Mouse (Mus musculus) layer of hippocampus, postnatal 10 days (tissue): ENCODE measurements around the gene Sorcs3. TPM values are rescaled to one million over a fixed set of nuclear protein-coding genes. Genes with fewer than 3 reads are reported as not detected.

Source experiments
- DNase-seq, 2 experiments: peaks; one replicate each; pipeline ENCODE4 v3.0.0; 2021; ENCODE audit warnings: low spot score in 2 of 2
- total RNA-seq, 2 experiments: library from RNA; stranded (reverse); gene quantifications; 2 replicates each; pipeline ENCODE4 v1.2.3; 2021

Sorcs3 gene
- total RNA-seq, 2 experiments from 2014 or later: 27.5 to 29.9 TPM

DNA sequence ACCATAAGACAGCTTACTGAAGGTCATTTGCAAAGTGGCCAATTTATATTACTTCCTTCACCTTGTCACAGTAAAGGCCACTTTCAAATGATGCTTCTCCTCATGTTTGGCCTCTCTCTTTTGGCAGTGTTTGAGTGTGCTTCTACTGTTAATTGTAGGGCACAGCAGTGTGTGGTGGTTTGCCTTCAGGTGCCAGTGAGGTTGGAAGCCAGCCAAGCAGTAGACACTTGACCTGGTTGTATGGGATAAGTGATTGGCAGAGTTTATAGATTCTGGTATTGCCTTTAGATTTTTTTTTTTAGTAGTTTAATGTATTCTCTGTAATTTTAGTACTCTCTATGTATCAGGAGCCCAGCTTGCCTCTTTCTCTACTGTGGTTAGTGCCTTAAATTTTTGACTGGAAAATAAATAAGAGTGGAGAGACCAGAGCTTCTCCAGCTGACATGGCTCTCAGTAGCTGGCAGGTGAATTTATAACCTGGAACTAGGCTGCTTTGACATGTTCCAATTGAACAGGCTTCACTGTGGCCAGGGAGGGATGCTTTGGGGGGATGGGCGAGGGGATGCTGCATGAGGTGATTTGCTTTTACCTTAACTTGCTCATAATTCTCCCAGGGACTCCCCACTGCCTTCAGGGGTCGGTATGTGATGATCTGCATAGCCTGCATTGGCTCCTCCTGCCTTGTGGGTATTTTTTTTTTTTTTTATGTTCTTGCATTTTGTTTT is 298.2 kb downstream of the Sorcs3 start:
- no peak for DNase-seq

DNA sequence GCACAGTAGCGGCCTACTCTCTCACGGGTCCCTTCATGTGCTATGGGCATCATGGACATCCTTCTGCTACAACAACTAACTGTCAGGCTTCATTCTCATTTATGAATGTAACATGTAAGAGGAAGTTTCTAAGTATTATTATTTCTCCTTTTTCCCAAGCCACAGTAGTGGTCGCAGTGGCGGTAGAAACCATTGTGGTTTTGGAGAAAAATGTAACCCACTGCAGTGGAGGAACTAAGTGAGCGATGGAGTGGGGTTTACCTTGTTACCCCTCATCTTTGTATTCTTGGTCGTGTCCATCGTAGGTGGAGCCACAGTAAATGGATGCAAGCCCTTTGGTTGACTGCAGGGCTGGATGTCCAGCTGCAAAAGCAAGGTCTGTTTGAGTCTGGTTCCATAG is 318.0 kb downstream of the Sorcs3 start:
- DNase-seq: no peak

DNA sequence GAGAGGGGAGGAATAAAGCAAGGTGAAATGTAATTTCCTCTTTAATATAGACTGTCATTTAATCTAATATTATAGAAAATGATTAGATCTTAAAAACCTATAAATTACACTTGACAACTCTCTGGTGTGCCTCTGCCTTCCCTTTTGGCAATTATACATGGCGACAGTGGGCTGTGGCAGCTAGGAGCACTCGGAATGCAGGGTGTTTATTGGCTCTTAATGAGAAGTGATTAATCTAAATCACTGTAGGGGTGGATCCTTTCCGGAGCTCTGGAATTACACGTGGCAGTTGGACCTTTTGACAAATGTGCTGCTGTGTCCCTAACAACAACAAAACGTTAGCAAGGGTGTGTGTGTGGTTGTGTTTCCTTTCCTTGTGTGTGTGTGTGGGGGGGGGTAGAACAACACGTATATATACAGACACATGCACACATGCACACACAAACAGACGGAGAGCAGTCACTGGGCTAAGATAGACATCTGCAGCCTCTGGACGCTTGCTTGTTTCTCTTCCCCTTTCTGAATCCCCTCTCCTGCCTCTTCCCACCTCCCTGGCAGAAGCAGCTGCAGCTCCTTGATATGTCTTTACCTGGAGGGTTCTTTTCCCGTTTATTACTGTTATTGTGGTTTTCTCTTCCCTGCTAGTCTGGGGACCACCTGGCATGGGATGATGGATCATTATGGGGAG is 318.8 kb downstream of the Sorcs3 start:
- no peak for DNase-seq

DNA sequence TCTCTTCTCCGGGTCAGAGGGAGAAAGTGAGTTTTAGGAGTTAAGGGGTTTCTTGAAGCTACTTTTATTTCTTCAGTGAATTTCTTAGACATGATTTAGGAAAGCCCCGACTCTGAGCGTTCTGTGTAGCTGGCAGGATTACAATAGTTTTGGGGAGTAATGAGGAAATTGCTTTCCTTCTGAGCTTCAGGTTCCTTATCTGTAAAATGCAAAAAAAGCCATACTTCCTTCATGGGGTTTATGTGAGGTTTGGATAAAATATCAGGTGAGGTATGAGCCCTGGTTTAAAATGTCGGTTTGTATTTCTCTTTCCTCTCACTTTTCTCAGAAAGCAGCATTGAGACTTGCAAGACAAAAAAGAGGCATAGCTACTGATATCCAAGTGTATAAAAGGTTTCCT is 327.8 kb downstream of the Sorcs3 start:
- no peak for DNase-seq

DNA sequence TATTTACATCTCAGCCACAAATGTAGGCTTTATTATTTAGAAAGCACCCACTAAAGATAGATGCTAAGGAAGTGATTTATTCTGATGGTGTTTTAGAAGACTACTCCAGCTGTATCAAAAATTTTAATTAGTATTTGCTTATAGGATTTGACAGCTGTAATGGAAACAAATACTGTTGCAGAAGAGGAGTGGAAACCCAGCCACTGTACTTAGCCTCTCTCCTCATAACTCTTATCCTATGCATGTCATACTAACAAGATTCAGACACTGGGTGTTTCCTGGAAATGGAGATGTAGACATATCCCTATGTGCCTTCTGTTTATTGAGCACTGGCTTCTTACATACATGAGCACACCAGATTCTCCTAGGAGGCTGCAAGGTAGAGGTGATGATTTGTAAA is 338.5 kb downstream of the Sorcs3 start:
- no peak for DNase-seq

DNA sequence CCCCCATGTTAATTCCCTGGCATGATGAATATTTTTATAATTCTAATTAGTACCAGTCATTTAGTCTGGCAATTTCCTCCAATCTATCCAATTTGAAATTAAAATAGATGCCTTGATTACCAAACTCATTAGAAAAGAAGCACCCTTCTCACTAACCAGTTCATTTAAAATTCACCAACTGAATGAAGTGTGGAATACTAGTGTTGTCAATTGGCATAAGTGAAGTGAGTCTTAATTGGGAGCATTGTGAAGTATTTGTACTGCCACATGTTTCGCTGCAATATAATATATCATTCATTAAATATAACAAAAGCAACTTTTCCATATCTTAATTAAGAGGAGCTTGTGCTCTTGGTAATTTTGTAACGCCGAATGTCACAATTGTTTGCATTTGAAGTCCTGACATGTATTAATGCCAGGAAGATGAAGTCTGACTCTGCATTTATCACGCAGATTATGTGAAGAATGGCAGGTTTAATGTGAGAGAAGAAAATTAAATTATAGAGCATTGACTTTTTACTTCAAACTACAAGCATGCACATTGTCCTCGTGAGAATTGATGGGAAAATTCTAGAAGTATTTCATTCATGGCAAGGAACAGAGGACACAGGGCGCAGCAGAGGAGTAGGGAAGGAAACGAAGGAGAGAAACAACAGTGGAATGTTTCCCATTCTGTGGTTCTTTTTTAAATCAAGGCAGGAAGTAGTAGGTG is 339.8 kb downstream of the Sorcs3 start:
- DNase-seq: no peak

DNA sequence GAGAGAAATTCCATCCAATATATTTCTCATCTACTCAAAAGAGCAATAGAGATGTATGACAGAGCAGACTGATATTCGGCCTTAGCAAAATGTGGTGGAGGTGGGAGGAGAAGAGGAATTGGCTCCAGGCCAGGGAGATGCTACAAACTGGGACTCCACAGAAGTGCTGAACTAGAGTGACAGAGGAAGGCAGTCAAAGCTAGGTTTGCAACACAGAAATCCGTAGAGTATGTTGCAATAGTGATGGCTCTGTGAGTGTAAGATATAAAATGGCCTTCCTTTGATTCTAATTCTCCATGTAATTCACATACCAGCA is 340.3 kb downstream of the Sorcs3 start:
- peak; percentile 20 to 30 for DNase-seq

DNA sequence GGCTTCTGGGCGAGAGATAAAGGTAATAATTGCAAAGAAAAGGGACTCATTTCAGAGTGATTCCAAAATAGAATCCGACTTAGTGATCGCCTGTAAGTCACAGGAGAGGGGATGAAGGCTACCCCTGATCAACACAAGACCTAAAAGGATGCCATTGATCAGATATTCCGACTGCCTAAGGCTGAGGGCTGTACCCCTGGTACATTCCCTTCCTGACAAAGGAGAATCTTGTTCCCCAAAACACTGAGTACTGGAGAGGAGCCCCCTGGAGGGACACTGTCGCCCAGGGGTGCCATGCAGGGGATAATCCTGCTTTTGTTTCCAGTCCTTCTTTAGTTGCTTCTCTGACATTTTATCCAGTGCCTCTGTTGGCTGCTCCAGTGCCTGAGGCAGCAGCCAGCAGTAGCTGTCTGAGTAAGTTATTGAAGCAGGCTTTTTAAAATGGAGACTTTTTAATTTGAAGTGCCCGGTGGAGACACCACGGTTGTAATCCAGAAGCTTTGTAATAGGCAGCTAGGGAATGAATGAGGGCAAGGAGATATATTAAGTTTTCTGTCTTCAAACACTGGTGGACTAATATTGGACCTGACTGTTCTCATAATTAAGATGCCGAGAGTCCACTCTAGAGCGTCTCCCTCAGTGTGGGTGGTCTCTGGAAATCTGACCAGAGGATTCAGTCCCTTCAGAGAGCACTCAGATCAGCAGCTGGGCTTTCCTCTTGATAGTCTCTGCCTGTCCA is 342.5 kb downstream of the Sorcs3 start:
- DNase-seq: no peak

DNA sequence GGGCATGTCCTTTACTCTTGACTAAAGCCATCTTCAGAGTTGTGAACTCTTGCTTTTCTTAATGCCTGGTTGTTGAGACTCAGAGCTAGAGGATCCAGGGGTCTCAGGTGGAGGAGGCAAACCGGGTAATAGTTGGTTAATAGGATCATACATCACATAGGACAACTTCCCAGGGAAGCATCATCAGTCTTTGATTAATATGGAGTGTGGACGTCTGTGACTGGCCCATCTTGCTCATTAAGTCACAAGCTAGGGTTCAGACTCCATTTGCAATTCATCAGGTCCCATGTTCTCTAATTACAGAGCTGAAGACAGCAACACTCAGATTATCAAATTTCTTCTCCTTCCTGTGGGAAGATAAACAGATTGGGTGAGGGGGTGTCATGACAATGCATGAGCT is 353.6 kb downstream of the Sorcs3 start:
- DNase-seq: no peak

DNA sequence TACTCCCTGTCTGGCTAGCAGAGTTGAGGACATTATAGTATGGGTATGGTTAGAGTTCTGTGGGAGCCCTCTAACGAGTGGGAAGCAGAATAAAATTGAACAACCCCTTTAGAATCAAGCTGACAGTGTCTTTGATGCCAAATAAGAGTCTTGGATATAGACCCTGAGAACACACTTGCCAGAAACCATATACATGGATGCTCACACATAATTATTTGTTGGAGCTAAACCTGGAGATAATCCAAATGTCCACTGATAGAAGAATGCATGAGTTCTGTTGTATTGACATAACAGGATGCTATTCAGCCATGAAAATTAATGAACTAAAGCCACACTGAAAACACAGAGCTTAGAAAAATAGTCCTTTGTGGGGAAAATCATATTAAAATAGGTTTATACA is 369.9 kb downstream of the Sorcs3 start:
- no peak for DNase-seq

DNA sequence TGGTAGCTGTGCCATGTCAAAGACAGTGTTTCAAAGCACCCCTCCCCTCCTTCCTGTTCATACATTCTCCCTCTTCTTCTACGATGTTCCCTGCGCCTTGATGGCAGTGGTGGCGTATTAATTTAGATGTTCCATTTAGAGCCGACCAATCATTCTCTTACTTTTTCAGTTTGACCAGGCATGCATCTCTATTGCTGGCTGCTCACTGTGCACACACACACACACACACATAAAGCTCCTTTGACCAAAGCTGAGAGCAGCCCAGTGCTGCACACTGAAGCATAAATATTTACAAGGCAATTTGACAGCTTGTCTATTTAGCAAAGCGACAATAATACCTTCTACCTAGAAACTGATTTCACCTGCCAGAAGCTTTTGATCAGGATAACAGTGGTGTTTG is 371.3 kb downstream of the Sorcs3 start:
- DNase-seq: no peak

DNA sequence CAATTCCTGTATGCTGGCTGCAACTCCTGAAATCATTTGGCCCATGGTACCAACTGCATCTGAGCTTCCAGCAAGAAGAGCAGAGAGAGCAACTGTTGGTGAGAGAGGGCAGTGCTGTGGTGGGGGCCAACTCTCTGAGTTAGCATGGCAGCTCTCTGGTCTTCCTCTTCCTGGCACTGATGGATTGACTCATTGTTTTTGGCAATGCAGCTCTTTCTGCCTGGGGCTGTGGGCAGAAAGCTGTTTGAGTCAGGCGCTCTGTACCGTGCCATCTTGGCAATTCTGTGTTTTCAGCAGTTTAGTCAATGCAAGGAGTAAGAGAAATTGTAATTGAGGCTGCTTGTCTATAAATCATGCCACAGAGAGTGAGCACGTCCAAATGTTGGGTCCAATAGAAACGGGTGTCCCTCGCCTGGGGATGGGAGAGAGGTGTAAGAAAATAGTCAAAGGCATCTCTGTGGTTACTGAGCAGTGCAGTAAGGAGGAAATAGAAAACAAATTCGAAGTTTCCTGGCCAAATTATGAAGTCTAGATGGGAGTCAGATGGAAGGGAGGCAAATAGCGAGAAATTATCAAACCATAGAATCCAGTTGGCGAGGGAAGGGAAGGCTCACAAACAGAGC is 379.2 kb downstream of the Sorcs3 start:
- peak; percentile 14 to 22 for DNase-seq

DNA sequence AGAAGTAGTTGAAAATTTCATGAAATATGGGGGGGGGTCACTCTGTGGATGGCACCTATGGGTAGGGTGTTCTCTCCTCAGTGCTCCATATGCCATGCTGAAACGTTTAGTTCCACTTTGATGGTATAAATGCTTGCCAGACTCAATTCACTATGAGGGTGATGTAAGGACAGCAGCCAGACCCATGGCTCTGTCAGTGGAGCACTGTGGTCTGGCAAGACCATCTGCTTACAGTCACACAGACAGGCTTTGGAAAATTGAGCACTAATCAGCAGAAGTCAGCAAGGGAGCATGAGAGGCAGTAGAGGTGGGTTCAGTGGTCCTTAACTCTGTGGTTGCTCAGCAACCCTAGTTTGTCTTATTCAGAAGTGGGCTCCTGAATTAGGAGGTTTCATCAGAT is 411.1 kb downstream of the Sorcs3 start:
- DNase-seq: no peak

DNA sequence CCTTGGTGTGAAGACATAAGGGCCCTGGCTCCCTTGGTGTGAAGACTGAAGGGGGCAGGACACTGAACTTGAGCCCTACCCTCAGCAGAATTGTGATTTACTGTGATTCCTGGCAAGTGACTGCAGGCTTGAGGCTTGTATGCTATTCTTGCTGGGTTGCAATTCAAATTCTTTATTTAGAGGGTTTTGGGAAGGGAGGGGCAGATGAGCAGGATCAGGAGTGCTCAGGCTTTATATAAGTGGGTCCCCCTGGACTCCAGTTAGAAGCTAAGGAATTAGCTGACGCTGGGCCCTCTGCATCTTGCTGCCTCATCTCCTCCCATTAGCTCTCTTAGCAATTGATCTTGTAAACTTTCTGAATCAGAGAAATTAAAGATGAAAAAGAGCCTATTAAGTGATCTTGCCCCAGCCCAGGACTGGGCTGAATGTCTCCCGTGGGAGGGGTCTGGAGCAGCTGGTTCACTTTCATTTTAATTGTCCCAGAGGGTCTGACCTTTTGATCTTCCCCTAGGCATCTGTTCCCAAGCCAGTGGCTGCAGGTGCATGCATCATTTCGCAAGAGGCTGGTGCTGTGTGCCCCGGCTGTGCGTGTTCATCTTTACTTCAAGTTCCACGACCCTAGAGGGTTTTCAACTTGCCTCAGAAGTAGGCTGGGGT is 425.0 kb downstream of the Sorcs3 start:
- DNase-seq: no peak

DNA sequence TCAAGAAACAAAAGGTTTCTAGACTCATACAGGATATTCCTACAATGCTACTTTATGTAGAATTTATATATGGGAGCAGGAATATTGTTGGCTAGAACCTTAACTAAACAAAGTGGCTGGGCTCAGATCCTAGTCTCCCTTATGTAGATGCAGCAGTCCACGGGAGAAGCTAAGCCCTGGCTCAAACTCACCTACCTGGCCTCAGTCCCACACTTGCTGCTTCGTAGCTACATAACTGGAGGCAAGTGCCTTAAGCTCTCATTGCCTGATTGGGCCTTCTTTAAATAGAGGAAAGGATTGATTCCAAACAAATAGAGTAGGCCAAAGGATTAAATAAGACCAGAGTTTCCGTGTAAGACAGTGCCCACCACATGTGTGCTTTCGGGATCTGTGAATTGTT is 436.7 kb downstream of the Sorcs3 start:
- DNase-seq: no peak

DNA sequence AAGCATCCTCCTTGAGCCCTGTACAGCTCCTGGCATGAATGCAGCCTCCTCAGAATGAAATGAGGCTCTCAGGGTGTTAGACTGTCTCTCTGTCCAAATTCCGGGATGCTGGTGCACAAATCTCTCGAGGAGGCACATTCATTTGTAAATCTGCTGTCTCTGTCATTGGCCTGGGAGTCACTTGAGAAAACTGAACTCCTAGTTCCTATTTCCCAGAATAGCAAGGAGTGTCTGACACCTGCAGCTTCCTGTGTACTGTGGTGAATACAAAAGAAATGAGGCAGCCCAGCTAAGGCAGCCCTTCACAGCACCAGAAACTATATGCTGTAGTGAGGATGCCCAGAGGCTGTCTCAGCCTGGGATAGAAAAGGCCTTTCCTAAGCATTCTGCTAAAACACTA is 444.1 kb downstream of the Sorcs3 start:
- DNase-seq: no peak

DNA sequence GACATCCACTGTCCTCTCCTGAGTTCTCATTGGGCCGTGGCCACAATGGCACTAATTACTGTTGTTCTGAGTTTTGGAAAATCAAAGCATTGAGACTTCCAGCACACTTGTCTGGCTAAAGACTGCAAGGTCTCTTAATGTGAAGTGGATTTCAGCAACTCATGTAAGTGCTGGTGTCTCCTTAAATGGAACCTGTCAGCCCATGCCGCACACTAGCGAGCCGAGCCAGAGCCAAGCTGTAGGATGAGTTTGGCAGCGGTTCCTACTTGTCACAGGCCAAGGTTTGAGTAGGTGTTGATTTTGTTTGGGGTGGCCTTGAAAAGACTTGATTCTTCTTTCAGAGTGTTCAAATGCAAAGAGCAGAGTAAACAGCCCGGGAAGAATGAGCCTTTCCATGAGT is 445.8 kb downstream of the Sorcs3 start:
- DNase-seq: no peak

DNA sequence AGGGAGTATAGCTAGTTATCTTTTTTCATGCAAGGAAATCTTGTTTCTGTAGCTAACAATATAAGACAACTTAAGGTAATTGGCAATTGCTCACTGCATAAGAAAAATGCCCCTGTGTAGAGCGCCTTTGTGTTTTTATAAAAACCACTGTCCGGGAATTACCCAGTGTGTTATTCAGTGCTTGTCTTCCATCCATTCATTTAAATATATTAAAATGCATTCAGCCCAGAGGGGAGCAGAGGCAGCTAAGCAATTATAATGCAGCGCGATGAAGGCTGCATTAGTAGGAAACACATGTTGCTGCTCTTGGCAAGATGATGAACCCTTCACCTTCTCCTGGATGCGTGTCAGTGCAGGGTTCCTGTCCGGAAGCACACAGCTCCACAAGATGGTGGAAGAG is 454.4 kb downstream of the Sorcs3 start:
- no peak for DNase-seq

DNA sequence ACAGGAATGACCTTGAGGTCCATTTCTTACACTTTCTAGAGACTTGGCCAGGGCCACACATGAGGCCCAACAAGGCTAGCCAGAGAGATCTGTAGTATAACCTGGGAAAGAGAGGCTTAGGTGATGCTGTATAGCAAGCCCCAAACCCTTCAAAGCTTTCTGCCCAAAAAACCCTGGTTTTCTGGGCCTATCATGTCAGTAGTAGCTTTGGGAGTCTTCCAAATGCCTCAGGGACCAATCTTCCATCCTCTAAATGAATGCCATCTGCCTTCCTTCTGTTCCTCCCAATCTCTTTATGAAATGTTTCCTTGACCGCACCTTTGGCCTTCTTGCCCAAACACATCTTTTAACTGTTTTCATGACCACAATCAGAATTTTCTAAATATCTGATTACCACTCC is 474.1 kb downstream of the Sorcs3 start:
- no peak for DNase-seq

DNA sequence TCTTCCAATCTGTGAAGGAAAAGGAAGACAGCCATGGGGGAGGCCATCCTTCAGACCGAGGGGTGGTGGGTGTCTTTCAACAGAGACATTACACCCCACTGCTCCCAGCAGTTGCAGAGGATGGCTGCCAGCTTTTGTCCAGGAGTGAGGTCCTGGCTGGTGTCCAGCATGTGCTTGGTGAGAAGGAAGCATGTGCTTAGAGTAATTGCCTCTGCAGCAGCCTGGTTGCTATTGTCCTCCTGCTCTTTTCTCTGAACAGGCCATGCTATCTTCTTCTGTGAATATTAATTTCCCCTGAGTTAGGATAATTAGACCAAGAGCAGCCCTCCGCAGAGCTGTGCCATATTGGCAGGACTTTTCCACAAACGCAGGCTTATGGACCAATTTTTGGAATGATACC is 476.7 kb downstream of the Sorcs3 start:
- DNase-seq: peak; percentile 34 to 44

DNA sequence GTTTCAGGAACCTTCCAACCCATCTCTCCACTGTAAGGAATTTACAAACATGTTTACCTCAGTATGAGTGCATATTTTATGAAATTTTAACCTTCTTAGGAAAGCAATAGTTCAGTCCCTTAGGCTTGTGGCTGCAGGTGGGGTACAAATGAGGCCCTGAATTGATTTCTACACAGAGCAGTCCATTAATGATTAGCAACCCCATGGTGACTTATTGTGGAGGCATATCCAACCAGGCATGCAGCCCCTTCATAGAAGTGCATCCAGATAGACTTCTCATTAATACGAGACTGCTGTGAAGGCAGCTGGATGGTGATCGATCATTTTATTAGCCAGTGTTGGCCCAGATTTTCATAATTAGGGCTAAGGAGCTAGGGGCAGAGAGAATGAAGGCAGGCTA is 480.5 kb downstream of the Sorcs3 start:
- DNase-seq: no peak
